Mouse (Mus musculus) small intestine, adult 2 months (tissue): ENCODE measurements at regions not wholly inside any gene's neighbourhood (a gene's known extent, or its start where the extent isn't known, plus 50 kb on each side); places are given as distances from the start of the nearest gene placed in this dataset.

Experiments
- H3K27ac ChIP-seq: fragments of 200-500 bp; 2 replicates; pipeline ENCODE4 v1.5.1; 2012; ENCODE audit warnings: low read depth, low read length, control low read depth, inconsistent platforms; ENCODE audit not compliant: insufficient read depth
- H3K27me3 ChIP-seq: fragments of 200-500 bp; 2 replicates; pipeline ENCODE4 v1.6.1; 2012; ENCODE audit warnings: mild to moderate bottlenecking, moderate library complexity, low read length, inconsistent platforms; ENCODE audit not compliant: control insufficient read depth, insufficient read depth
- H3K36me3 ChIP-seq: fragments of 200-500 bp; 2 replicates; pipeline ENCODE4 v1.6.1; 2012; ENCODE audit warnings: mild to moderate bottlenecking, low read length, control low read depth, inconsistent platforms; ENCODE audit not compliant: control insufficient read depth, insufficient read depth
- H3K4me1 ChIP-seq: fragments of 200-500 bp; 2 replicates; pipeline ENCODE4 v1.6.1; 2012; ENCODE audit warnings: low read length, inconsistent platforms, mixed read lengths; ENCODE audit not compliant: control insufficient read depth, insufficient read depth, insufficient read length
- H3K4me3 ChIP-seq: fragments of 200-500 bp; 2 replicates; pipeline ENCODE4 v1.5.1; 2012; ENCODE audit warnings: low read depth, mild to moderate bottlenecking, control low read depth, inconsistent platforms, low read length, moderate library complexity
- CTCF ChIP-seq: fragments of 200-500 bp; IDR thresholded peaks from 2 replicates; pipeline ENCODE4 v1.5.1; 2012; ENCODE audit warnings: low read depth, mild to moderate bottlenecking, control low read depth, inconsistent platforms, low read length, moderate library complexity, mixed read lengths; ENCODE audit not compliant: insufficient replicate concordance, insufficient read length; ENCODE audit errors: extremely low read depth
- POLR2A ChIP-seq: fragments of 200-500 bp; IDR thresholded peaks from 2 replicates; pipeline ENCODE4 v1.6.1; 2012; ENCODE audit warnings: low read depth, mild to moderate bottlenecking, control low read depth, inconsistent platforms, low read length, moderate library complexity
- WGBS: fragments of 180-500 bp; shearing (Covaris S2); methylation state at CpG from one replicate; pipeline ENCODE4 v1.1.7; 2018; 5-methylcytosine and 5-hydroxymethylcytosine counted together

GRCm38 (mm10) chr5:106557733-106558132 is 51.2 kb upstream of the Gm17304 start:
- TF ChIP-seq POLR2A (no peak), CTCF (no peak)
- Histone ChIP-seq H3K36me3 (no peaks in the 10 kb centered on the region), H3K4me1 (peaks cover 3% of the 10 kb centered on the region; the same call in 1 of the 2 replicates), H3K4me3 (no peak overlapping the region), H3K27me3 (peaks cover 42% of the 10 kb centered on the region), H3K27ac (no peak overlapping the region)
- 23% methylated on average over 11 of the region's 11 CpGs for WGBS

GRCm38 (mm10) chr5:106539286-106539685 is 69.6 kb upstream of the Gm17304 start:
- 83% methylated on average over 6 of the region's 6 CpGs for WGBS
- H3K36me3 ChIP-seq = no peaks in the 10 kb centered on the region
- H3K27me3 ChIP-seq = no peaks in the 10 kb centered on the region
- no peak overlapping the region for H3K4me3 ChIP-seq
- H3K4me1 ChIP-seq = no peaks in the 10 kb centered on the region
- H3K27ac ChIP-seq = no peak overlapping the region
- TF ChIP-seq POLR2A = no peak
- no peak for TF ChIP-seq CTCF

- 16% methylated on average over 6 of the region's 6 CpGs for WGBS
- no peak overlapping the region for H3K27ac ChIP-seq
- H3K4me1 ChIP-seq = no peaks in the 10 kb centered on the region
- TF ChIP-seq POLR2A = no peak
- TF ChIP-seq CTCF = no peak
- H3K36me3 ChIP-seq = no peaks in the 10 kb centered on the region
- H3K4me3 ChIP-seq = no peak overlapping the region
- no peaks in the 10 kb centered on the region for H3K27me3 ChIP-seq
Measured at GRCm38 (mm10) chr5:106537153-106537552, 71.7 kb upstream of the Gm17304 start.

GRCm38 (mm10) chr5:106536068-106536467 is 72.8 kb upstream of the Gm17304 start:
- H3K36me3 ChIP-seq = no peaks in the 10 kb centered on the region
- no peaks in the 10 kb centered on the region for H3K4me1 ChIP-seq
- no peak overlapping the region for H3K27ac ChIP-seq
- no peak for TF ChIP-seq CTCF
- no peak for TF ChIP-seq POLR2A
- H3K4me3 ChIP-seq = no peak overlapping the region
- no peaks in the 10 kb centered on the region for H3K27me3 ChIP-seq
- 75% methylated on average over 5 of the region's 5 CpGs for WGBS

- H3K27ac ChIP-seq = no peak overlapping the region
- no peaks in the 10 kb centered on the region for H3K27me3 ChIP-seq
- H3K36me3 ChIP-seq = no peaks in the 10 kb centered on the region
- no peaks in the 10 kb centered on the region for H3K4me1 ChIP-seq
- no peak for TF ChIP-seq CTCF
- TF ChIP-seq POLR2A = no peak
- WGBS = 86% methylated on average over 8 of the region's 8 CpGs
- H3K4me3 ChIP-seq = no peak overlapping the region
Measured at GRCm38 (mm10) chr5:106528811-106529210, 70.8 kb upstream of the Barhl2 start.

GRCm38 (mm10) chr5:106527364-106527985 is 69.5 kb upstream of the Barhl2 start:
- H3K4me3 ChIP-seq = no peak overlapping the region
- 81% methylated on average over 14 of the region's 14 CpGs for WGBS
- no peaks in the 10 kb centered on the region for H3K36me3 ChIP-seq
- H3K27ac ChIP-seq = no peak overlapping the region
- H3K27me3 ChIP-seq = no peaks in the 10 kb centered on the region
- H3K4me1 ChIP-seq = no peaks in the 10 kb centered on the region
- TF ChIP-seq POLR2A = no peak
- TF ChIP-seq CTCF = no peak

GRCm38 (mm10) chr5:106512423-106513089 is 54.6 kb upstream of the Barhl2 start:
- Histone ChIP-seq H3K4me1 (peaks cover 6% of the 10 kb centered on the region; the same call in 1 of the 2 replicates), H3K36me3 (no peaks in the 10 kb centered on the region), H3K4me3 (no peak overlapping the region), H3K27me3 (no peaks in the 10 kb centered on the region), H3K27ac (no peak overlapping the region)
- 82% methylated on average over 7 of the region's 7 CpGs for WGBS
- TF ChIP-seq CTCF = no peak
- TF ChIP-seq POLR2A = no peak

GRCm38 (mm10) chr5:106507901-106508300 is 49.9 kb upstream of the Barhl2 start:
- H3K27me3 ChIP-seq = no peaks in the 10 kb centered on the region
- no peak for TF ChIP-seq CTCF
- no peak for TF ChIP-seq POLR2A
- peak overlapping the region; percentile 87 for H3K27ac ChIP-seq
- peaks cover 9% of the 10 kb centered on the region; the same call in 1 of the 2 replicates for H3K4me1 ChIP-seq
- 29% methylated on average over 5 of the region's 5 CpGs for WGBS
- no peaks in the 10 kb centered on the region for H3K36me3 ChIP-seq
- H3K4me3 ChIP-seq = no peak overlapping the region
